Mouse (Mus musculus): Measurements from ENCODE around the gene 9530068E07Rik.

DNA sequence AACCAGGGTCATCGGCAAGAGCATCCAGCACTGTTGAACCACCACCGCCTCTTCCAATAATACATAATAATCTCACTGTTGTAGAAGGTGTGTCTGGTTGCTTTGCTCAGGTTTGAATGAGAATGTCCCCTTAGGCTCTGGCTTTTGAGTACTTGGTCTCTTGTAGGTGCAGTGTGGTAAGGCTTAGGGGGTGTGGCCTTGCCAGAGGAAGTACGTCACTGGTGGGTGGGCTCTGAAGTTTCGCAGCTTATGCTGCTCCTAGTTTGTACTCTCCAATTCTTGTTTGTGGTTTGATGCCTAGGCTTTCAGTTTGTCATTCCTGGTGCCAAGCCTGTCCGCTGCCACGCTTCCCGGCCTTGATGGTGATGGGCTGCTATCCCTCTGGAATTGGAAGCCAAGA is 6.3 kb upstream of the 9530068E07Rik start:
- TF ChIP-seq POLR2A (IDR thresholded peaks at IDR 0.05; ENCODE audit: low read depth, low read length): no peak
- no peak for TF ChIP-seq CTCF (IDR thresholded peaks at IDR 0.05; ENCODE audit: extremely low read depth, insufficient read depth, insufficient read length, insufficient replicate concordance)
